Mouse (Mus musculus) lung, adult 2 months (tissue): ENCODE measurements around the gene Tmem123.

Experiments used
- CTCF ChIP-seq: fragments of 200-500 bp; IDR thresholded peaks from 2 replicates; pipeline ENCODE4 v1.5.1; 2011; ENCODE audit warnings: mild to moderate bottlenecking, low read length, control low read depth; ENCODE audit not compliant: insufficient read depth
- POLR2A ChIP-seq: fragments of 200-500 bp; IDR thresholded peaks from 2 replicates; pipeline ENCODE4 v1.6.1; 2011; ENCODE audit warnings: low read depth, mild to moderate bottlenecking, control low read depth, low read length, borderline replicate concordance; ENCODE audit errors: extremely low read depth

DNA sequence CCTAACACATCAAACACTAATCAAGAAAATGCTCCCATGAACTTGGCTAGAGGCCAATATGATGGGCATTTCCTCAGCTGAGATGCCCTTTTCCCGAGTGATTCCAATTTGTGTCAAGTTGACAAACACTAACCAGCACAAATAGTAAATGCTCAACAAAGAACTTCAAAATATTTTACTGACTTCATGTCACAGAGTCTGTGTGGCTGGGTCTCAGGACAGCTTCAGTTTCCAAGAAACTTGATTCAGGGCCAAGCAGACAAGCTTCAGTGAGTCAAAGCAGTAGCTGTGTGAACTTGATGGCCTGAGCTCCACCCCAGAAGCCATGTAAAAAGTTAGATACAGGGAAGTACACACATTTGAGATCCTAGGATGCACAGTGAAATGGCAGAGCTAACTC is 19.7 kb upstream of the Tmem123 start:
- TF ChIP-seq CTCF (no peak), POLR2A (no peak)
